Mouse (Mus musculus) brain, adult 2 months (tissue): ENCODE measurements around the gene Gatad2a.

ENCODE experiments used
- DNase-seq: peaks from one replicate; pipeline ENCODE4 v3.0.0; 2011; ENCODE audit warnings: low read depth, low spot score

The Gatad2a gene

DNA sequence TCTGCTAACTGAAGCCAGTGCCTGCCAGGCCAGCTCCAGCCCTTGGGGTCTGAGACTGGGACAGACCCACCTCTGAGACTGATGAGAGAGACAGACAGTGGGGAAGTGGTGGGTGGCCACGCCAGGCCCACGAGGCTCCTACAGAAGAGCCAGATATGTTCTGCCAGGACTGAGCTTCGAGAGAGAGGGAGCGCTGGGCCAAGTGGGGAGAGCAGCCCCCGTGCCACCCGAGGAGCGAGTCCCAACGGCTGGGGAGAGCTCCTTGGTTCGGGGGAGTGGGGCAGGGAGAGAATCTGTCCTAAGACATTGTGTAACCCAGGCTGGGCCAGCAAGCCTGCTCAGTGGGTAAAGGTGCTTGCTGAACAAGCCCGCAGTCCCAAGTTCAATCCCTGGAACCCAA is 119.2 kb downstream of the Gatad2a start:
- no peak for DNase-seq

DNA sequence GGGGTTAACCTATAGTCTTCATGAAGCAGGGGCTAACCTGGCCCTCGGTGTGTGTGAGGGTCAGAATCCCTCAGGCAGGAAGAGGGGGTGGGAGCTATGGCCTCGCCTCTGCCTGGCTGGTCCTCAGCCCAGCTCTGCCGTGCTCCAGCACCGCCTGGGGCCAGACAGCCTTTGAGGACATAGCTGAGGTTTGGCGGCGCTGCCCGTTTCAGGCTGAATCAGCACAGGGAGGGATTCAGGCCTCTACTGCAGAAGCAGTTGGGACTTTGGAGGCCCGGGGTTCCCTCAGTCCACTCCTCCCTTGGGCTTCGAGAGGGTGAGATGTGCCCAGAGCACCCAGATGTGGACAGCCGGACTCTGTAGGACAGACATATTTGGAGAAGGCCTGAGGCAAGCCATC is 120.1 kb downstream of the Gatad2a start:
- no peak for DNase-seq

DNA sequence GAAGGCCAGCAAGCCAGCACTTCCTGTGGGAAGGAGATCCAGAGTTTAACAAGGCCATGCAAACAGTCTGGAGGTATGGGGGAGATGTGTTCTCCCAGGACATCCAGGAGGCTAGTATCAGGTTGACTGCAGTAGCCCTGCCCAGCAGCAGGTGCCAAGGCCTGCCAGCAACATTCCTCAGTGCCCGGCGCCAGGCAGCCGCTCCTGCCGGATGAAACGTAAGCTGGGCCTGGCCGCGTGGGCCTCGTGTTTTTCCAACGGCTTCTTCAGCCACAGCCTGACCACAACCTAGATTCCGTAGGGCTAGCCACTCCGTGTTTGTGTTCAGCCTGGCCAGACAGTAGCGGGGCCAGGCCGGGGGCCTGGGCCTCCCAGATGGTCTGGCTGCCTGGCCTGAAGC is 121.5 kb downstream of the Gatad2a start:
- DNase-seq, result no peak

DNA sequence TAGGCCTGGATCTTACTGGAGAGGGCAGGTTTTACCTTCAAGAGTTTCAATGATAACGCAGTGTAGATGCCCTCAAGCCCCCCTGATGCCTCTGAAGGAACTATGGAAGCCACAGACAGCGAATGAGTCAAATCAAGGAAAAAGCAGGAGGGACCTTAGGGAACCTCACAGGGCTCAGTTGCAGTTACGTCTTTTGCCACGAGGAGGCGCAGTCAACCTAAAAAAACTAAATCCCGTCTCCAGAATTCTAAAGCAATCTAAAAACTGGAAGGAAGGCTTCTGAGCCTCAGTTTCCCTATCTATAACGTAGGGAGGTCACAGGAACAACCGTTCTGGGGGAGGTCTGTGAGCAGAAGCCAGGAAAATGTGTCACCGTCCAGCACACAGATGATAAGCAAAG is 122.0 kb downstream of the Gatad2a start:
- DNase-seq, result peak; percentile 77

DNA sequence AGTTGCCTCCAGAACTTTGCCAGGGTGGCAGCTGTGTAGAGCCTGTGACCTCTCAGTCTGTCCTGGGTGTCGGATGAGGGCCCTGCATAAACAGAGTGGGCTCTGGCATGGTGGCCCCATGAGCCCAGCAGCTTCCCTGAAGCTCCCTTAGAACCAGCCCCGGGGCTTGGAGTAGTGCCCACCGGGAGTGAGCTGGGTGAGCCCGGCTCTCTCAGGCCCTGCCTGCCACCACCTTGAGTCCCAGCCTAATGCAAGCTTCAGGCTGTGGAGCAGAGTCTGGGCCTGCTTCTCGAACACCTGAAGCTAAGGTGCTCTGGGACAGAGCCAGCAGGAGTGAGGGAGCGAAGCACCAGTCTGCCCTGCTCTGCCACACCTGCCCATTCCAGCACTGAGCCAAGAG is 125.3 kb downstream of the Gatad2a start:
- DNase-seq, result no peak

DNA sequence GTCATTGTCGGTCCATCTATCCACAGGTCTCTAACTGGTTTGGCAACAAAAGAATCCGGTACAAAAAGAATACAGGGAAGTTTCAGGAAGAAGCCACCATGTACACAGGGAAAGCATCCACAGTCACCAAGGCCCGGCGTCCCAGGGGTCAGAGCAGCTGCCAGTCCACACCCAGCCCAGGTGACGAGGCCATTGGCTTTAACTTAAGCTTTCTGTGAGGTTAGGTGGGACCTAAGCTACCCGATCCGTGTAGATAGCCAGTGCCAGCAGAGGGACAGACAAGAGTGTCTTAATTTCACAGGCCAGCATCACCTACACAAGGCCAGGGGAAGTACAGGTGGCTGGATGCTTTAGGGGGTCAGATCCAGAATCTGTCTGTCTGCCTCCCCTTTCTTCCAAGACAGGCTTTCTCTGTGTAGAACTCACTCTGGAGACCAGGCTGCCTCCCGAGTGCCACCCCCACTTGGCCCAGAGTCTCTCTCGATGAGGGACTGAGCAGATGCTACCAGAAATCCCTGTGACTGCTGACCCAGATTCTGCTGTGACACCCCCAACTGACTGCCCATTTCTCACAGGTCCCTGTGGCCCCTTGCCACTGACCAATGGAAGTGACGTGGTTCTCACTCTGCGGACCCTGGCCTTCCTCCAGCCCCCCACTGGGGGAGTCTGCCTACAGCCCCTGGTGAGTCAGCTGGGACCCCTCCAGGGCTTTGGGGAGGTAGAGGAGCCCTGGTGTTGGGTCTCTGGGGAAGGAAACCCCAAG is 126.0 kb downstream of the Gatad2a start:
- DNase-seq, result peak; percentile 82

DNA sequence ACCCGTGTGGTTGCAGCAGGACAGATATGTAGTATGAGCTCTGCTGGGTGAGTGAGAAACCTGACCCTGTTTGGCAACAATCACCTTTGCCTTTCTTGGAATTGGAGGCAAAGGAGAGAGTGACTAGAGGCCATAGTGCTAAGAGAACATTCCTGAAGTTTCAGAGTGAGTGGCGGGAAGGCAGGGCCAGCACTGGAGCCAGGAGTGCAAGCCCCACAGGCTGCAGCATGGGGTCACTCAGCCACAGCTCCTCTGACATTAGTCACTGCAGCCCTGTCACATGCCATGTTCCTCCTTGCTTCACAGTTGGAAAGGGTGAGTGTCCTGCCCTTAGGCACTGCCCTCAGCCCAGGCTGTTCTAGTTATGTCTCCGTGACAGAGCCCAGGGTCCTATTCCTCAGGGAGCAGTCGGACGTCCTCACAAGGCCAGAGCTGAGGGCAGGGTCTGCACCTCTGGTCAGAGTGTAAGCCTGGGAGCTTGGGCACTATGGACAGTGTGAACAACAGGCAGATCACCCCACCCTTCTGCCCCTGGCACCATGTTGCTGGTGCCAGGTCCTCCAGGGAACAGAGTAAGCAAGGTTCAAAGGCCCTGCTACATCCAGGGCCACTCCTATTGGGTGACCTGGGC is 128.4 kb downstream of the Gatad2a start:
- DNase-seq, result no peak

DNA sequence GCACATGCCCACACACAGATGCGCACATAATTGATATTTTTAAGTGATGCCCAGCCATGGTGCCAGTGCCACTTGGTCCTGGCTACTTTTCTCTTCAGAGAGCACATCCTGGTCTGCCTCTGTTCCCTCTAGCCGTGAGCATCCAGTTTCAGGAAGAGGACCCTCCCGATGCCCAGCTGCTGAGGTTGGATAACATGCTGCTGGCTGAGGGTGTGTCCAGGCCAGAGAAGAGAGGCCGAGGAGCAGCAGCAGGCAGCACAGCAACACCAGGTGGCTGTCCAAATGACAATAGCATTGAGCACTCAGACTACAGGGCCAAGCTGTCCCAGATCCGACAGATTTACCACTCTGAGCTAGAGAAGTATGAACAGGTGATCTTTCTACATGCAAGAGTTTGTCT is 132.0 kb downstream of the Gatad2a start:
- no peak for DNase-seq

DNA sequence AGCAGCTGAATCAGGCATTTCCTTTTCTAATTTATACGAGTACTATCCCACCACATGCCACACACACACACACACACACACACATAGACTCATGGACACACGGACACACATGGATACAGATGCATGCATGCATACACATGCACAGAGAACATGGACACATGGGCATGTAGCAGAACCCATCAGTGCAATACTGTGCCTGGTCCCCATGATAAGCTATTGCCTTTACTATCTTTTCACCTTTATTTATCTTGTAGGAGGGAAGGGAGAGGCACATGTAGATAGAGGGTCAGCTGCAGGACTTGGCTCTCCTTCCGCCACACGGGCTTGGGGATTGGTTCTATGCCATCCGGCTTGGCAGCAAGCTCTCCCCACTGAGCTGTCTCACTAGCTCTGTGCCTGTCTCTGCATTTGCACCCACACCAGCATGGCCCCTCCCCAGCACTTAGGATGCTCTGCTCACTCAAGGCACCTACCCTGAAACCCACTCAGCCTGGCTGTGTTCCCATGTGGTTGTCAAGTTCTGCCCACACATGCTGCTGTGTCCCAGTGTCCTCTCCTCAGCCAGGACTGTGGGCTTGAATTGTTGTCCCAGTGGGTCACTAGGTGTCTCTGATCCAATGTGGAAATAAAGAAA is 132.7 kb downstream of the Gatad2a start:
- peak; percentile 65 for DNase-seq

DNA sequence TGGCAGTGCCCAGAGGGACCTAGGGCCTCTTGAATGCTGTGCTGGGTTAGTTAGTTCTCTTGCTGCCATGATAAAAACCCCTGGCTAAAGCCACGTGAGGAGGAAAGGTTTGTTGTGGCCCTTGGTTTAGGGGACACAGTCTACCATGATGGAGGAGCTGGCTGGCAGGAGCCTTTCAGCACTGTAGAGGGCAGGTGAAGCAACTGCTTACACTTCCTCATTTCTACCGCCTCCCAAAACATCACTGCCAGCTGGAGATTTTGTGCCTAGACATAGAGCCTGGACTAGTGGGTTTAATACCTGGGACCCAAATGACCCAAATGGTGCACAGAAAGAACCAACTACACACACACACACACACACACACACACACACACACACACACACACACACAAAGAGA is 134.9 kb downstream of the Gatad2a start:
- DNase-seq, result no peak

DNA sequence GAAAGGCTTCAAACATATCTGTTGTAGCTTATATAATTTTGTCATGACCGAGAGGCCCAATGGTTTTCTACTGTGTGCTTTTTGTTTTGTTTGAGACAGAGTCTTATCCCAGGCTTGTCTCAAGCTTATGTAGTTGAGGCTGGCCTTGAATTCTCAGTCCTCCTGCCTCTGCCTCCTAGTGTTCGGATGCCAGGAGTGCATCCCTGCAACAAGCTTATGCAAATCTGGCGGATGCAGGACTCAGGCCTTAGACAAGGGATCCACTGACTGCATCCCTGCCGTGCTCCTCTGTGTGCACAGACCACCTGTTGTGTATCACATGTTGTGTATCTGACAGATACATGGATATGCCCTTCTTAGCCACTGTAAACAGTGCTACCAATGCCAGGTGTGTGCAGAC is 135.4 kb downstream of the Gatad2a start:
- no peak for DNase-seq
